Mouse (Mus musculus) liver, adult 2 months (tissue): ENCODE measurements around the gene Dlg5.

ENCODE experiments used
- CTCF ChIP-seq: fragments of 200-500 bp; IDR thresholded peaks from 2 replicates; pipeline ENCODE4 v1.5.1; 2011; ENCODE audit warnings: low read depth, low read length, control low read depth
- POLR2A ChIP-seq: fragments of 200-500 bp; IDR thresholded peaks from 2 replicates; pipeline ENCODE4 v1.6.1; 2011; ENCODE audit warnings: low read length, control low read depth; ENCODE audit not compliant: insufficient read depth; ENCODE audit errors: extremely low read depth

- TF ChIP-seq CTCF (no peak), POLR2A (no peak)
These were observed 46.0 kb downstream of the Dlg5 start for GRCm38 (mm10) chr14:24199732-24200131.
